11 mouse cellular contexts compared by ENCODE assay signal in the genomic region with DNA sequence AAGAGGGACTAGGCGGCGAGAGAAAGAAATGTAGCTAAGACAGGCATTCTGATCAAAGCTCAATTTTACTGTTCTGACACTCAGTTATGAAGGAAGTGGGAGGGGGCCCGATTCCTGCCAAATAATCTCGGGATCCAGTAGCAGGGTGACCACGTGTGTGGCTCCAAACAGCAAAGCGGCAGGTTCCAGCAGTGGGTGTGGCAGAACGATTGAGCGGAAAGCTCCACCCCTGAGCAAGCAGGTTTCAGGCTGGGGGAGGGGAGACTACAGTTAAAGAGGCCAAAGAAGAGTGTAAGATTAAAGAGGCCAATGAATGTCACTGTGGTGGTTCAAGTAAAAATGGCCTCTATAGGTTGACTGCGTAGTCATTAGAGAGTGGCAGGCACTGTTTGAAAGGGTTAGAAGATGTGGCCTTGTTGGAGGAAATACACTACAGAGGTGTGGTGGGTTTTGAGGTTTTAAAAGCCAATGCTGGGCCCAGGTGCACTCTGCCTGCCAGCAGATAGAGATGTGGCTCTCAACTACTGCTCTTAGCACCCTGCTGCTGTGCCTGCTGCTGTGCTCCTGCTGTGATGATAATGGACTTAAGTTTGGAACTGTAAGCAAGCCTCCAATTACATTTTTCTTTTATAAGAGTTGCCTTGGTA.
DNase-seq lines count a peak whose midpoint lies in the region; ATAC-seq lines count a peak whose summit lies in the region.
"Had no signal": no experiment of that assay in that cellular context is flagged by ENCODE, and none has a peak within 500 bp of the region (broad histone marks: within the 10 kb centered on the region; RNA-seq: fewer than 3 reads in every experiment).

No protein-coding gene starts in this region.

- no peak overlapping the region for H3K9ac ChIP-seq in kidney, embryonic 16.5 days (replicated peaks; ENCODE audit: low read length)
- no peak overlapping the region for H3K9ac ChIP-seq in kidney, embryonic 14.5 days (ENCODE audit: low read depth, low read length)
- no peak overlapping the region for H3K9ac ChIP-seq in midbrain, embryonic 15.5 days

- peak; percentile 56 for DNase-seq in kidney, adult 11 months
- peak; percentile 19 to 22 for DNase-seq in heart, adult 9 months (ENCODE audit: low spot score in 2 of 2)
- no peak for DNase-seq in cerebellum, postnatal 25 days
- DNase-seq in ovary, postnatal 36 days (ENCODE audit: low spot score): no peak
- DNase-seq: retina, postnatal 1 day had no signal

- H3K4me2 ChIP-seq in kidney, embryonic 16.5 days (replicated peaks; ENCODE audit: low read depth, low read length): no peak overlapping the region; the same call in 1 of the 2 replicates
- H3K4me2 ChIP-seq in kidney, embryonic 14.5 days (replicated peaks; ENCODE audit: low read depth, low read length): peak overlapping the region; percentile 17; the same call in 1 of the 2 replicates
- H3K4me2 ChIP-seq in midbrain, embryonic 15.5 days: no peak overlapping the region

- ATAC-seq in kidney, embryonic 16.5 days (ENCODE audit: low FRiP score, low TSS enrichment): no peak
- no peak for ATAC-seq in kidney, embryonic 14.5 days (ENCODE audit: low FRiP score, low TSS enrichment)
- ATAC-seq in megakaryocyte progenitor cell, adult 5-6 weeks (replicated peaks; ENCODE audit: poor library complexity): peak; percentile 81
- ATAC-seq in midbrain, embryonic 15.5 days (replicated peaks): no peak; the same call in 1 of the 2 replicates
- ATAC-seq: forebrain, embryonic 14.5 days had no signal

- no peaks in the 10 kb centered on the region for H3K9me3 ChIP-seq in kidney, embryonic 16.5 days (ENCODE audit: low read length)
- no peaks in the 10 kb centered on the region for H3K9me3 ChIP-seq in kidney, embryonic 14.5 days (ENCODE audit: control insufficient read depth, low read length)
- H3K9me3 ChIP-seq in midbrain, embryonic 15.5 days: no peaks in the 10 kb centered on the region
- H3K9me3 ChIP-seq: megakaryocyte, embryonic 14.5 days had no signal

- no peaks in the 10 kb centered on the region for H3K27me3 ChIP-seq in kidney, embryonic 16.5 days (ENCODE audit: insufficient read depth, low read length)
- H3K27me3 ChIP-seq in kidney, embryonic 14.5 days (ENCODE audit: control insufficient read depth, insufficient read depth, low read length): no peaks in the 10 kb centered on the region
- no peaks in the 10 kb centered on the region for H3K27me3 ChIP-seq in midbrain, embryonic 15.5 days (replicated peaks)
- H3K27me3 ChIP-seq: megakaryocyte, embryonic 14.5 days had no signal

- 14% methylated on average over 9 of the region's 9 CpGs for WGBS in kidney, embryonic 16.5 days
- 8% methylated on average over 9 of the region's 9 CpGs for WGBS in kidney, embryonic 14.5 days
- WGBS in midbrain, embryonic 15.5 days: 19% methylated on average over 9 of the region's 9 CpGs

- H3K4me3 ChIP-seq in kidney, embryonic 16.5 days (ENCODE audit: low read length): no peak overlapping the region
- no peak overlapping the region for H3K4me3 ChIP-seq in kidney, embryonic 14.5 days (ENCODE audit: low read length)
- no peak overlapping the region for H3K4me3 ChIP-seq in midbrain, embryonic 15.5 days
- H3K4me3 ChIP-seq: megakaryocyte, embryonic 14.5 days had no signal

- no peaks in the 10 kb centered on the region for H3K4me1 ChIP-seq in kidney, embryonic 16.5 days (ENCODE audit: insufficient read depth, low read length)
- H3K4me1 ChIP-seq in kidney, embryonic 14.5 days (ENCODE audit: control insufficient read depth, insufficient read depth, low read length): no peaks in the 10 kb centered on the region
- peaks cover 5% of the 10 kb centered on the region; the same call in 1 of the 2 replicates for H3K4me1 ChIP-seq in midbrain, embryonic 15.5 days

- H3K27ac ChIP-seq in kidney, embryonic 16.5 days (ENCODE audit: low read length): no peak overlapping the region
- no peak overlapping the region for H3K27ac ChIP-seq in kidney, embryonic 14.5 days (ENCODE audit: low read depth, low read length)
- no peak overlapping the region for H3K27ac ChIP-seq in midbrain, embryonic 15.5 days

- no peaks in the 10 kb centered on the region for H3K36me3 ChIP-seq in kidney, embryonic 16.5 days (ENCODE audit: insufficient read depth, low read length)
- H3K36me3 ChIP-seq in kidney, embryonic 14.5 days (ENCODE audit: control insufficient read depth, insufficient read depth, low read length): no peaks in the 10 kb centered on the region; the same call in 1 of the 2 replicates
- no peaks in the 10 kb centered on the region for H3K36me3 ChIP-seq in midbrain, embryonic 15.5 days (replicated peaks)

Comparison
In these comparisons a context has a peak if more than half of its experiments do, and no peak if none do; other contexts are left out.
1. DNase-seq: peak in kidney, adult 11 months (single experiment) and heart, adult 9 months (2 of 2); none in cerebellum, postnatal 25 days (0 of 2) and ovary, postnatal 36 days (single experiment).